Mouse (Mus musculus) heart, embryonic 15.5 days (tissue): ENCODE results near the gene Gsdma. TPM values are rescaled to one million over a fixed set of nuclear protein-coding genes. Genes with fewer than 3 reads are reported as not detected.
A peak's percentile ranks its signal among the peaks of the same experiment; 100 is the strongest.
"Not testable (repeated sequence)": the region's sequence is repeated elsewhere in the genome, so short reads cannot be mapped to it uniquely, and the experiment has no call there.

Experiments
- ATAC-seq: fragments of 200-750 bp; cut with Nextera tagmentation; replicated peaks from 2 replicates; pipeline ENCODE4 v1.8.0; 2017; ENCODE audit warnings: low read depth, moderate TSS enrichment; ENCODE audit not compliant: insufficient number of reproducible peaks, insufficient read depth, low FRiP score
- H3K27ac ChIP-seq: fragments of 300-500 bp; sonication (generic); 2 replicates; pipeline ENCODE4 v1.5.1; 2015; ENCODE audit warnings: mild to moderate bottlenecking, inconsistent platforms
- H3K27me3 ChIP-seq: fragments of 300-500 bp; sonication (generic); 2 replicates; pipeline ENCODE4 v1.6.1; 2015; ENCODE audit warnings: inconsistent platforms
- H3K36me3 ChIP-seq: fragments of 300-500 bp; sonication (generic); 2 replicates; pipeline ENCODE4 v1.6.1; 2015; ENCODE audit warnings: mild to moderate bottlenecking, inconsistent platforms
- H3K4me1 ChIP-seq: fragments of 300-500 bp; sonication (generic); replicated peaks from 2 replicates; pipeline ENCODE4 v1.6.1; 2015; ENCODE audit warnings: inconsistent platforms
- H3K4me2 ChIP-seq: fragments of 300-500 bp; sonication (generic); 2 replicates; pipeline ENCODE4 v1.6.1; 2015; ENCODE audit warnings: inconsistent platforms, mild to moderate bottlenecking, moderate library complexity
- H3K4me3 ChIP-seq: fragments of 300-500 bp; sonication (generic); 2 replicates; pipeline ENCODE4 v1.5.1; 2015; ENCODE audit warnings: mild to moderate bottlenecking, inconsistent platforms
- H3K9ac ChIP-seq: fragments of 300-500 bp; sonication (generic); 2 replicates; pipeline ENCODE4 v1.6.1; 2015; ENCODE audit warnings: mild to moderate bottlenecking, inconsistent platforms
- H3K9me3 ChIP-seq: fragments of 300-500 bp; sonication (generic); replicated peaks from 2 replicates; pipeline ENCODE4 v1.6.1; 2016; ENCODE audit warnings: inconsistent platforms
- WGBS: fragments of 180-500 bp; shearing (Covaris S2); methylation state at CpG from one replicate; pipeline ENCODE4 v1.1.7; 2015; ENCODE audit warnings: mixed read lengths; 5-methylcytosine and 5-hydroxymethylcytosine counted together
- polyA plus RNA-seq: library from polyadenylated mRNA; unstranded; fragments of >200 nt; fragmentation: Nextera tagmentation; extraction: Ambion mirVana; gene quantifications from 2 replicates; pipeline ENCODE4 v1.2.1, GENCODE M21; 2015

Gene Gsdma
- polyA plus RNA-seq, 1 experiment from 2014 or later: not detected

GRCm38 (mm10) chr11:98711046-98711434, 46.9 kb downstream of the Gsdma start:
- peak overlapping the region; percentile 84 for H3K27ac ChIP-seq
- no peaks in the 10 kb centered on the region for H3K27me3 ChIP-seq
- H3K9ac ChIP-seq: no peak overlapping the region
- no peaks in the 10 kb centered on the region for H3K9me3 ChIP-seq
- no peak overlapping the region for H3K4me3 ChIP-seq
- no peak overlapping the region for H3K4me2 ChIP-seq
- peaks cover 51% of the 10 kb centered on the region; the same call in 1 of the 2 replicates for H3K36me3 ChIP-seq
- ATAC-seq: no peak
- 66% methylated on average over 4 of the region's 4 CpGs for WGBS
- H3K4me1 ChIP-seq: peaks cover 37% of the 10 kb centered on the region

GRCm38 (mm10) chr11:98712009-98712408, 47.9 kb downstream of the Gsdma start:
- peaks cover 53% of the 10 kb centered on the region; the same call in 1 of the 2 replicates for H3K36me3 ChIP-seq
- H3K4me3 ChIP-seq, ATAC-seq, H3K4me2 ChIP-seq, H3K9ac ChIP-seq, H3K27me3 ChIP-seq, H3K9me3 ChIP-seq: not testable (repeated sequence)
- 0 out of 2 replicates have a peak overlapping the region, but pooled peaks have one; percentile 42 for H3K27ac ChIP-seq
- WGBS: 83% methylated on average over 6 of the region's 6 CpGs
- peaks cover 35% of the 10 kb centered on the region for H3K4me1 ChIP-seq

DNA sequence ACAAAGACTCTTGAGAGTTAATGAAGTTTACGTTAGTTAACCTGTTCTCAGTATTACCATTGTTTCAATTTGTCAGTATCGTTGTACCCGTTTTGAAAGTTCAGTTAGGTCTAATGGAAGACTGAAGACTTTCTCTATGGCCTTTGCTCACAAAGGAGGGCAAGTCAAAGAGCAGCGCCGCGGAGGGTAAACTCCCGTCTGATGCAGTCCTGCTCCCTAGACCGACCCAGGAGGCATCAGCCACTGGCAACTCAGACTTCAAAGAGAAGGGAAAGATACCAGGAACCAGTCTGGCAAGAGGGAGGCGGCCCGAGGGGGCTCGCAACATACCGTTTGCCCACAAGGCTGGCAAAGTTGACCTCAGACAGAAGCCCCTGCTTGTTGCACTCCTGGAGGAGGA, 49.6 kb downstream of the Gsdma start:
- no peak overlapping the region for H3K4me3 ChIP-seq
- peaks cover 28% of the 10 kb centered on the region for H3K4me1 ChIP-seq
- H3K27me3 ChIP-seq: no peaks in the 10 kb centered on the region
- no peaks in the 10 kb centered on the region for H3K9me3 ChIP-seq
- peaks cover 55% of the 10 kb centered on the region for H3K36me3 ChIP-seq
- no peak overlapping the region for H3K27ac ChIP-seq
- WGBS: 84% methylated on average over 12 of the region's 12 CpGs
- no peak overlapping the region for H3K9ac ChIP-seq
- no peak overlapping the region for H3K4me2 ChIP-seq
- ATAC-seq: no peak

GRCm38 (mm10) chr11:98715946-98716345, 51.8 kb downstream of the Gsdma start:
- Histone ChIP-seq H3K9ac (no peak overlapping the region), H3K9me3 (no peaks in the 10 kb centered on the region), H3K36me3 (peaks cover 53% of the 10 kb centered on the region), H3K27ac (no peak overlapping the region), H3K4me1 (peaks cover 17% of the 10 kb centered on the region), H3K27me3 (no peaks in the 10 kb centered on the region), H3K4me2 (no peak overlapping the region), H3K4me3 (no peak overlapping the region)
- WGBS: 94% methylated on average over 9 of the region's 9 CpGs
- ATAC-seq: no peak

DNA sequence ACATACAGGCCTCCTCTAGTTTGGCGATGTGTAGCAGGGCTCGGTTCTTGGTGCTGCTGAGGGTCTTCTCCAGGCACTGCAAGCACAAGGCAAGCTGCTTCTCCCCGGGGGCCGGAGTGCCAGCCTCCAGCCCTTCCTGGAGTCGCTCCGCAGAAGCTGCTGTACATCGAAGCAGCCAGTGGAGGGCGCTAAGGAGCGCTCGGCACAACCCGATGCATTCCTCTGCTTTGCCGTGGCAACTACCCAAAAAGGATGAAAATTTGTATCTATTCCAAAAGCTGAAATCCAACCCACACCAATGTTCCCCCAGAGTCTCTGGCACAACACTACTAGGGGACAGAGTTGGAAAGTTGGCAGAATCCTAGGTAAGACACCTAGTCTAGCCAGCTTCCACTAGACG, 53.8 kb downstream of the Gsdma start:
- Histone ChIP-seq H3K9me3 (no peaks in the 10 kb centered on the region), H3K4me2 (no peak overlapping the region), H3K27ac (no peak overlapping the region), H3K4me3 (no peak overlapping the region), H3K4me1 (peaks cover 36% of the 10 kb centered on the region), H3K36me3 (peaks cover 43% of the 10 kb centered on the region), H3K27me3 (no peaks in the 10 kb centered on the region), H3K9ac (no peak overlapping the region)
- 21% methylated on average over 13 of the region's 13 CpGs for WGBS
- no peak for ATAC-seq

GRCm38 (mm10) chr11:98720756-98721155, 56.6 kb downstream of the Gsdma start:
- Histone ChIP-seq H3K27me3 (no peaks in the 10 kb centered on the region), H3K36me3 (peaks cover 20% of the 10 kb centered on the region), H3K27ac (peak overlapping the region; percentile 76), H3K4me1 (peaks cover 37% of the 10 kb centered on the region), H3K4me3 (no peak overlapping the region), H3K9ac (no peak overlapping the region), H3K4me2 (no peak overlapping the region), H3K9me3 (no peaks in the 10 kb centered on the region)
- no peak for ATAC-seq
- 74% methylated on average over 2 of the region's 2 CpGs for WGBS

DNA sequence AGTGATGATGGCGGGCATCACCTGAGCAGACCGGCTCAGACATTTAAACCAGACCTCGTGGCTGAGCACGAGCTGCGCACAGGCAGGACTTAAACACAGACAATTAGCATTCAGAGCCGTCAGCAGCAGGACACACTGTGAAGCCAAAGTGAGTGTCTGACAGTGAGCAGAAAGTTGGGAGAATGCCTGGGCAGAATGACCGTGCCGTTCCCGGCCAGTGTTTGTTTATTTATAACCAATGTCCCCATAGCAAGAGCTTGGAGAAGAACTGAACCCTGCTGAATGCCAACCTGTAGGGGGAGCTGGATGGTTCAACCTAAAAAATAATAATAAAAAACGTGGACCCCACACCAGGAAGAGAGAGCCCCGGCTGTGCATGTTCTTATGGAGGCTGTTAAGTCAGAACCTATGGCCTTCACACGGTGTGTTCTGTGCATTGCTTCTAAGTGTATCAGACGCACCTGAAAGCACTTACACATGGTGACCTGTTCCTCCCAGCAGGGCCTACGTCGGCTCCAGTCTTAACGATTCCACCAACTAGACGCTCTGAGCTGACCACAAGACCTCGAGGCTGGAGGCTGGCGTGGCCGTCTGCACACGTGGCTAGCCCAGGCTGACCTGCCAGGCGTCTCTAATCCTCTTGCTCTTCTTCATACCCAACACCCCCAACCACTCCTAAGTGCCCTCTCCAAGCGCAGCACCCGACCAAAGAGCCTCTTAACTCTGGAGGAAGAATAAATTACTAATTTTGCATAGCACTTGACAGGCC, 57.5 kb downstream of the Gsdma start:
- Histone ChIP-seq H3K4me1 (peaks cover 37% of the 10 kb centered on the region), H3K36me3 (peaks cover 14% of the 10 kb centered on the region), H3K4me2 (no peak overlapping the region), H3K4me3 (no peak overlapping the region), H3K27me3 (no peaks in the 10 kb centered on the region), H3K9me3 (no peaks in the 10 kb centered on the region), H3K27ac (peak overlapping the region; percentile 76), H3K9ac (no peak overlapping the region)
- WGBS: 42% methylated on average over 24 of the region's 24 CpGs
- ATAC-seq: peak; percentile 86

- no peak overlapping the region for H3K4me3 ChIP-seq
- WGBS: 70% methylated on average over 7 of the region's 7 CpGs
- no peak overlapping the region for H3K9ac ChIP-seq
- no peak for ATAC-seq
- H3K9me3 ChIP-seq: no peaks in the 10 kb centered on the region
- no peaks in the 10 kb centered on the region for H3K27me3 ChIP-seq
- H3K36me3 ChIP-seq: peaks cover 7% of the 10 kb centered on the region; the same call in 1 of the 2 replicates
- no peak overlapping the region for H3K27ac ChIP-seq
- peaks cover 32% of the 10 kb centered on the region for H3K4me1 ChIP-seq
- H3K4me2 ChIP-seq: no peak overlapping the region
Observed at GRCm38 (mm10) chr11:98723098-98723497, 58.9 kb downstream of the Gsdma start.

GRCm38 (mm10) chr11:98725926-98726506, 61.9 kb downstream of the Gsdma start:
- 92% methylated on average over 15 of the region's 15 CpGs for WGBS
- ATAC-seq: no peak
- H3K4me2 ChIP-seq: no peak overlapping the region
- H3K4me3 ChIP-seq: no peak overlapping the region
- no peak overlapping the region for H3K27ac ChIP-seq
- H3K9me3 ChIP-seq: no peaks in the 10 kb centered on the region
- peaks cover 4% of the 10 kb centered on the region; the same call in 1 of the 2 replicates for H3K36me3 ChIP-seq
- H3K27me3 ChIP-seq: no peaks in the 10 kb centered on the region
- H3K9ac ChIP-seq: no peak overlapping the region
- peaks cover 35% of the 10 kb centered on the region for H3K4me1 ChIP-seq

Other genes with a start within 250 kb of the Gsdma start
- 98.8 and 108 TPM in 2 replicates for gene Mien1, start 225.4 kb upstream of the Gsdma start, polyA plus RNA-seq
- gene Grb7, start 218.0 kb upstream of the Gsdma start, polyA plus RNA-seq: 1.3 and 5.0 TPM in 2 replicates
- gene Ikzf3, start 118.3 kb upstream of the Gsdma start, polyA plus RNA-seq: 0.05 and 0.70 TPM in 2 replicates
- gene Zpbp2, start 113.3 kb upstream of the Gsdma start, polyA plus RNA-seq: 0.11 and 0.43 TPM in 2 replicates
- 55.6 and 68.0 TPM in 2 replicates for gene Ormdl3, start 77.0 kb upstream of the Gsdma start, polyA plus RNA-seq
- gene Lrrc3c, start 66.1 kb upstream of the Gsdma start, polyA plus RNA-seq: not detected in 2 replicates
- 0.14 and 0.96 TPM in 2 replicates for gene Gm12355, start 38.7 kb upstream of the Gsdma start, polyA plus RNA-seq
- not detected in 2 replicates for gene Gsdma3, start 38.0 kb upstream of the Gsdma start, polyA plus RNA-seq
- gene Gsdma2, start 17.6 kb upstream of the Gsdma start, polyA plus RNA-seq: not detected in 2 replicates
- 141 and 177 TPM in 2 replicates for gene Psmd3, start 18.2 kb downstream of the Gsdma start, polyA plus RNA-seq
- not detected in 2 replicates for gene Csf3, start 36.9 kb downstream of the Gsdma start, polyA plus RNA-seq
- gene Med24, start 65.1 kb downstream of the Gsdma start, polyA plus RNA-seq: 33.5 and 43.0 TPM in 2 replicates
- gene Thra, start 76.3 kb downstream of the Gsdma start, polyA plus RNA-seq: 34.8 and 39.5 TPM in 2 replicates
- gene Nr1d1, start 111.0 kb downstream of the Gsdma start, polyA plus RNA-seq: 7.0 and 7.5 TPM in 2 replicates
- 15.5 and 17.2 TPM in 2 replicates for gene Msl1, start 131.2 kb downstream of the Gsdma start, polyA plus RNA-seq
- 21.3 and 27.6 TPM in 2 replicates for gene Casc3, start 140.6 kb downstream of the Gsdma start, polyA plus RNA-seq
- gene Rapgefl1, start 172.4 kb downstream of the Gsdma start, polyA plus RNA-seq: 0.71 and 1.5 TPM in 2 replicates
- gene Wipf2, start 199.3 kb downstream of the Gsdma start, polyA plus RNA-seq: 2.2 and 2.8 TPM in 2 replicates
- 14.2 and 20.4 TPM in 2 replicates for gene Cdc6, start 243.4 kb downstream of the Gsdma start, polyA plus RNA-seq